Mouse (Mus musculus): ENCODE data around the gene Muc1.

Gene Muc1

GRCm38 (mm10) chr3:89236516-89236915, 7.7 kb downstream of the Muc1 start:
- DNase-seq (ENCODE audit: low spot score), result peak; percentile 39

GRCm38 (mm10) chr3:89237682-89238081, 8.8 kb downstream of the Muc1 start:
- DNase-seq (ENCODE audit: low spot score), result peak; percentile 42

- DNase-seq (ENCODE audit: low spot score), result peak; percentile 46
These were observed 9.6 kb downstream of the Muc1 start for GRCm38 (mm10) chr3:89238494-89238893.

GRCm38 (mm10) chr3:89242331-89242895, 13.6 kb downstream of the Muc1 start:
- peak; percentile 82 for DNase-seq (ENCODE audit: low spot score)

GRCm38 (mm10) chr3:89243609-89244008, 14.8 kb downstream of the Muc1 start:
- no peak for DNase-seq (ENCODE audit: low spot score)

- DNase-seq (ENCODE audit: low spot score), result no peak
These were observed 15.5 kb downstream of the Muc1 start for GRCm38 (mm10) chr3:89244158-89244981.

- DNase-seq (ENCODE audit: low spot score), result no peak
These were observed 16.3 kb downstream of the Muc1 start for GRCm38 (mm10) chr3:89244982-89245687.

GRCm38 (mm10) chr3:89245688-89246171, 16.9 kb downstream of the Muc1 start, which contains the start of gene Krtcap2:
Gene Krtcap2 (plus strand): TSS chr3:89245966.
- no peak for DNase-seq (ENCODE audit: low spot score)

- DNase-seq (ENCODE audit: low spot score), result peak; percentile 90
These were observed 17.6 kb downstream of the Muc1 start, which contains the start of gene Trim46 for GRCm38 (mm10) chr3:89246261-89247100. Gene Trim46 (minus strand): TSS chr3:89246309.

- no peak for DNase-seq (ENCODE audit: low spot score)
These were observed 18.6 kb downstream of the Muc1 start for GRCm38 (mm10) chr3:89247466-89247865.

- DNase-seq (ENCODE audit: low spot score), result peak; percentile 65
These were observed 21.7 kb downstream of the Muc1 start for GRCm38 (mm10) chr3:89250435-89251040.

GRCm38 (mm10) chr3:89251365-89251895, 22.6 kb downstream of the Muc1 start:
- DNase-seq (ENCODE audit: low spot score), result no peak

- DNase-seq (ENCODE audit: low spot score), result no peak
These were observed 26.1 kb downstream of the Muc1 start for GRCm38 (mm10) chr3:89254994-89255393.

- DNase-seq (ENCODE audit: low spot score), result no peak
These were observed 27.3 kb downstream of the Muc1 start for GRCm38 (mm10) chr3:89256177-89256576.

GRCm38 (mm10) chr3:89259076-89259475, 30.2 kb downstream of the Muc1 start, which contains the start of gene Dpm3:
Gene Dpm3 (plus strand): TSS chr3:89259358.
- DNase-seq (ENCODE audit: low spot score), result no peak

- DNase-seq (ENCODE audit: low spot score), result no peak
These were observed 31.4 kb downstream of the Muc1 start for GRCm38 (mm10) chr3:89260211-89260610.

GRCm38 (mm10) chr3:89262417-89262816, 33.6 kb downstream of the Muc1 start:
- DNase-seq (ENCODE audit: low spot score), result no peak

- peak; percentile 78 for DNase-seq (ENCODE audit: low spot score)
These were observed 37.6 kb downstream of the Muc1 start for GRCm38 (mm10) chr3:89266439-89266893.

GRCm38 (mm10) chr3:89268916-89269315, 40.1 kb downstream of the Muc1 start:
- DNase-seq (ENCODE audit: low spot score), result no peak

- DNase-seq (ENCODE audit: low spot score), result peak; percentile 90
These were observed 41.3 kb downstream of the Muc1 start, which contains the start of gene Slc50a1 for GRCm38 (mm10) chr3:89270051-89270755. Gene Slc50a1 (minus strand): TSS chr3:89270570.
